Mouse (Mus musculus): Measurements from ENCODE around the gene Mlec. TPM values are rescaled to one million over a fixed set of nuclear protein-coding genes. Genes with fewer than 3 reads are reported as not detected.

The Mlec gene
- polyA plus RNA-seq, 1 experiment from 2014 or later = 21.0 TPM

DNA sequence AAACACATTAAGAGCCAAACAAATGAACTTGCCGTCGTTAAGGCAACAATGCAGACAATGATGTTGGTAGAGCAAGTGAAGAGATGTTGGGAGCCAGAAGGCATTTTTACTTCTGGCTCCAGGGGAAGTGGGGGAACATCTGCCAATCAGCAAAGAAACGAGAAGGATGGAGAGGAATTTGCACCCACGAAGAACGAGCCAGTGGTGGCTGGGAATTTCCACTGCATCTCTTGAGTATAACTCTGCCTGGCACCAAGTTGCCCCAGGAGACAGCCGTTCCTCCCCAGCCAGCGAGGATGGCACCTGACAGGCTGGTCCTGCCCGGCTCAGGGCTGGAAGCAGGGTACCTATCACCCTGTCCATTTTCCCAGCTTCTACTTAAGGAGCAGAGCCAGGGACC is 24.9 kb upstream of the Mlec start:
- Histone ChIP-seq H3K4me3 (replicated peaks; ENCODE audit: low read length) (no peak overlapping the region), H3K4me1 (replicated peaks; ENCODE audit: control insufficient read depth, insufficient read depth, low read length) (peaks cover 41% of the 10 kb centered on the region), H3K27ac (no peak overlapping the region), H3K4me2 (replicated peaks) (no peak overlapping the region), H3K36me3 (replicated peaks; ENCODE audit: control insufficient read depth, insufficient read depth) (no peaks in the 10 kb centered on the region), H3K27me3 (ENCODE audit: control insufficient read depth, insufficient read depth, low read length) (no peaks in the 10 kb centered on the region), H3K9ac (no peak overlapping the region), H3K9me3 (ENCODE audit: control insufficient read depth, low read length) (no peaks in the 10 kb centered on the region)
- ATAC-seq (ENCODE audit: low FRiP score) (no peak), DNase-seq (ENCODE audit: low spot score) (no peak)
- WGBS = 73% methylated on average over 8 of the region's 8 CpGs

DNA sequence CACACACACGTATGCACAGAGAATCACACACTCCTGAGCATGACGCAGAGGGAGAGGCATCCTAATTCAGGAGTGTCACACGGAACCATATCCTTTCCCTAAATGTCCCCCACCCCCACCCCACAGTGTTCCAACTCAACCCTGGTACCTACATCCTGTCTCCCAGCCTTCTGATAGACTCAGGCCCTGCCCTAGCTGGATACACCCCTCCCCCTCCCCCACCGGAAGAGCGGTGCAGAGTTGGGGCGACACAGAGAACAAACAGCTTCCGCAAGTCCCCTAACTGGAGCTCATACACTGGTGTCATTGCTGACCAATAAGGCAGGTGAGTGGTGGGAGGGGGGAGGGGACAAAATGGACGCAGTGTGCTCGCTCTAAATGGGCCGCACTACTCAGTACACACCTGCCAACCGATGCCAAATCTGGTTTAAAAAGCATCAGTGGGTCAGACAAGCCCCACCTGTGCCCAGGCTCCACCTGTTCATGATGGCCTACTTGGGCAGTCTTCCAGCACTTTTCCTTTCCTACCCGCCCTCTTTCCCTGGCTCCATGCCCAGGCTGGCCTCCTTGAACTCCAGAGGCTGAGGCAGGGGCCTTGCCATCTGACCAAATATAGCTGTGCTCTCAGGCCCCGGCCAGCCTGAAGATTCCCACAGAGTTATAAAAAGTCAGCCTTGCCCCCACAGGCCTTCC is 23.4 kb upstream of the Mlec start:
- H3K4me2 ChIP-seq (replicated peaks) = no peak overlapping the region
- H3K9ac ChIP-seq = no peak overlapping the region
- H3K4me3 ChIP-seq (replicated peaks; ENCODE audit: low read length) = no peak overlapping the region
- H3K36me3 ChIP-seq (replicated peaks; ENCODE audit: control insufficient read depth, insufficient read depth) = no peaks in the 10 kb centered on the region
- no peaks in the 10 kb centered on the region for H3K9me3 ChIP-seq (ENCODE audit: control insufficient read depth, low read length)
- 76% methylated on average over 13 of the region's 13 CpGs for WGBS
- H3K27ac ChIP-seq = no peak overlapping the region
- H3K4me1 ChIP-seq (replicated peaks; ENCODE audit: control insufficient read depth, insufficient read depth, low read length) = peaks cover 29% of the 10 kb centered on the region
- no peaks in the 10 kb centered on the region for H3K27me3 ChIP-seq (ENCODE audit: control insufficient read depth, insufficient read depth, low read length)
- ATAC-seq (ENCODE audit: low FRiP score) = no peak
- no peak for DNase-seq (ENCODE audit: low spot score)

DNA sequence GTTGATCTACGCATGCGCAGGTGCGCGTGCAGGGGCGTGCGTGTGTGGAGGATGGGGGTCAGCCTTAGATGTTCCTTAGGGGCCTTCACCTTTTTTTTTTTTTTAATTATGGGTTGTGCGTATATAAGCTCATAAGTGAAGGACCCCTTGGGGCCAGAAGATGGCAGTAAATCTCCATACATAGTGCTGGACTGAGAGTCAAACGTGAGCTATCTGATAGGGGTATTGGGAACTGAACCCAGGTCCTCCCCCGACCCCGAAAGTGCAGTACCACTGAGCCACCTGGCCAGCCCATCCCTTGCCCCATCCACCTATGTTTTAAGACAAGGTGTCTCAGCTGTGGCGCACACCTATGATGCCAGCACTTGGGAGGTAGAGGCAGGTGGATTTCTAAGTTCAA is 21.6 kb upstream of the Mlec start:
- no peak overlapping the region for H3K27ac ChIP-seq
- no peak overlapping the region for H3K4me3 ChIP-seq (replicated peaks; ENCODE audit: low read length)
- DNase-seq (ENCODE audit: low spot score) (no peak), ATAC-seq (ENCODE audit: low FRiP score) (no peak)
- no peak overlapping the region for H3K9ac ChIP-seq
- no peaks in the 10 kb centered on the region for H3K36me3 ChIP-seq (replicated peaks; ENCODE audit: control insufficient read depth, insufficient read depth)
- H3K9me3 ChIP-seq (ENCODE audit: control insufficient read depth, low read length) = no peaks in the 10 kb centered on the region
- H3K4me2 ChIP-seq (replicated peaks) = no peak overlapping the region
- peaks cover 12% of the 10 kb centered on the region for H3K4me1 ChIP-seq (replicated peaks; ENCODE audit: control insufficient read depth, insufficient read depth, low read length)
- H3K27me3 ChIP-seq (ENCODE audit: control insufficient read depth, insufficient read depth, low read length) = no peaks in the 10 kb centered on the region
- 91% methylated on average over 11 of the region's 11 CpGs for WGBS

DNA sequence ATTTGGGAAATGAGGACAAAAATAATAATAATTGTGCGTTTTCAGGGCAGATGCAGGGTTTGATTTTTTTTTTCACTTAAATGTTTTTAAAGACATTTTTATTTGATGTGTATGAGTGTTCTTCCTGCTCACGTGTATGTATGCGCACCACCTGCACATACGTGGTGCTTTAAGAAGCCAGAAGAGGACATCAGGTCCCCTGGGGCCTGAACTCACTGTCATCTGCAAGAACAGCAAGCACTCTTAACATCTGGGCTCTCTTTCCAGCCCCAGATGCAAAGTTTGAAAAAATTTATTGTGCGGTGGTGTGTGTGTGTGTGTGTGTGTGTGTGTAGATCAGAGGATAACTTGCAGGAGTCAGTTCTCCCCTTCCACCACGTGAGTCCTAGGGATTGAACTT is 19.9 kb upstream of the Mlec start:
- 0 out of 2 replicates have a peak, but pooled peaks cover 3% of the 10 kb centered on the region for H3K4me1 ChIP-seq (replicated peaks; ENCODE audit: control insufficient read depth, insufficient read depth, low read length)
- no peak overlapping the region for H3K9ac ChIP-seq
- no peaks in the 10 kb centered on the region for H3K27me3 ChIP-seq (ENCODE audit: control insufficient read depth, insufficient read depth, low read length)
- H3K9me3 ChIP-seq (ENCODE audit: control insufficient read depth, low read length) = no peaks in the 10 kb centered on the region
- no peaks in the 10 kb centered on the region for H3K36me3 ChIP-seq (replicated peaks; ENCODE audit: control insufficient read depth, insufficient read depth)
- no peak overlapping the region for H3K4me2 ChIP-seq (replicated peaks)
- ATAC-seq (ENCODE audit: low FRiP score) (no peak), DNase-seq (ENCODE audit: low spot score) (no peak)
- WGBS = 78% methylated on average over 6 of the region's 6 CpGs
- H3K4me3 ChIP-seq (replicated peaks; ENCODE audit: low read length) = no peak overlapping the region
- H3K27ac ChIP-seq = no peak overlapping the region

DNA sequence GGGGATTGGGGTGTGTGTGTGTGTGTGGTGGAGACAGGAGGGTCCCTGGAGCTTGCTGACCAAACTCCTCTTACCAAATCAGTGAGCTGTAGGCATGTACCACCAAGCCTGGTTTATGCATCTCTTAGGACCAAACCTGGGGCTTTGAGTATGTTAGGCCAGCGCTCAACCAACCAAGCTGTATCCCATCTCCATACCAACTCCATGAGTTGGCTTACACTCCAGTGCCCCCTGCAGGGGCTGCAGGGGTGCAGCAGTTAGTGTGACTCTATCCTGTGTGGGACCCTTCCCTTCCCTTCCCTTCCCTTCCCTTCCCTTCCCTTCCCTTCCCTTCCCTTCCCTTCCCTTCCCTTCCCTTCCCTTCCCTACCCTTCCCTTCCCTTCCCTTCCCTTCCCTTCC is 16.6 kb upstream of the Mlec start:
- Histone ChIP-seq H3K27ac (no peak overlapping the region), H3K4me3 (replicated peaks; ENCODE audit: low read length) (no peak overlapping the region), H3K4me2 (replicated peaks) (no peak overlapping the region), H3K36me3 (replicated peaks; ENCODE audit: control insufficient read depth, insufficient read depth) (no peaks in the 10 kb centered on the region), H3K9me3 (ENCODE audit: control insufficient read depth, low read length) (no peaks in the 10 kb centered on the region), H3K27me3 (ENCODE audit: control insufficient read depth, insufficient read depth, low read length) (no peaks in the 10 kb centered on the region), H3K4me1 (replicated peaks; ENCODE audit: control insufficient read depth, insufficient read depth, low read length) (no peaks in the 10 kb centered on the region), H3K9ac (no peak overlapping the region)
- WGBS = 89% methylated on average over 1 of the region's 1 CpGs
- ATAC-seq (ENCODE audit: low FRiP score) (no peak), DNase-seq (ENCODE audit: low spot score) (no peak)

DNA sequence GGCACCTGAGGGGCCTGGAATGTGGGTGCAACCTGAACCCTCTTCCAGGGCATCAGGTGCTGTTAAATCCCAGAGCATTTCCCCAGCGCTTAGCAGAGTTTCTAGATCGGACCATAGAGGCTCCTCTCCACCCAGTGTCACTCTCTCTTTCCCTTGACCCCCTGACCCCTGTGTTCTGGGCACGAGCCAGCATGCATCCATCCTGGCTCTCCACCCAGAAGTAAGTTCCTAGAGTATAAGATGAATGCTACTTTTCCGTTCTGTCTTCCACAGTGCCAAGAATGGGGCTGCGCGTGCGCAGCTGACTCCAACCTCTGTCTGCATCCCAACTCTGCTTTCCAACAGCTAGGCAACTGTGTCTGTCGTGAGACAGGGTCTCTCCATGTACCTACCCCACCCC is 12.2 kb upstream of the Mlec start:
- no peaks in the 10 kb centered on the region for H3K27me3 ChIP-seq (ENCODE audit: control insufficient read depth, insufficient read depth, low read length)
- H3K4me3 ChIP-seq (replicated peaks; ENCODE audit: low read length) = no peak overlapping the region
- ATAC-seq (ENCODE audit: low FRiP score) (no peak), DNase-seq (ENCODE audit: low spot score) (no peak)
- no peaks in the 10 kb centered on the region for H3K36me3 ChIP-seq (replicated peaks; ENCODE audit: control insufficient read depth, insufficient read depth)
- no peaks in the 10 kb centered on the region for H3K4me1 ChIP-seq (replicated peaks; ENCODE audit: control insufficient read depth, insufficient read depth, low read length)
- H3K9me3 ChIP-seq (ENCODE audit: control insufficient read depth, low read length) = no peaks in the 10 kb centered on the region
- H3K27ac ChIP-seq = no peak overlapping the region
- no peak overlapping the region for H3K9ac ChIP-seq
- no peak overlapping the region for H3K4me2 ChIP-seq (replicated peaks)
- 84% methylated on average over 8 of the region's 8 CpGs for WGBS

DNA sequence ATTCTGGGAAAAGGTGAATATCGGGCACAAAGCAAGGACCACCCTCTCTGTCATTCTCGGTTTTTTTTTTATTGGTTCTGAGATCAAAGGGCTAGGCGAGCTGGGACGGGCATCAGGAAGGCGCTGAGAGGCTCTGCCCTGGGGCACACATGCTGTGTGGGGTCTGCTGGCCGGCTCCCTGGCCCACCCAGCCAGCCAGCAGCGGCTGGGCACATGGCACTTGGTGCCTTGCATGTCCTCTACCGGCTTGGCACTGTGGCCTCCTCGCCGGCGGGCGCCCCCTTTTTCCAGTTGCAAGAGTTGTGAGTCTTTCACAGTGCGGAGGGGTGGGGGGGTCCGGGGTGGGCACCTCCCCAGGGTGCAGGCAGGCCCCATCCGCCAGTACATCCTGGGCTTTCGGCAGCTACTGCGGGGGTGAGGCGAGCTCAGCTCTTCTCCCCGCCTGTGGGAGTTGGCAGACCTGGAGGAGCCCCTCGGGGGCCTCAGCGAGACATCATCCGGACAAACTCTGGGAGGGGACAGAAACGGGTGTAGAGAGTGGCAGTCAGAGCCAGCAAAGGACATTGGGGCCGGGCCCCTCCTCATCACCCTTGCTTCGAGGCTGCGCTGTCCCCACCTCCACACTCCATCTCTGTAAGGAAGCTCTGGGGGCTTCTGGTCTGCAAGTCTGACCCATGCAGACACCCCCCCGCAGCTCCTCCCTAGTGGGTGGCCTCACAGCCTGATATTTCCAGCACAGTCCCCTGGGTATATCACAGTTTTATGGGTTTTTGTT is 10.8 kb upstream of the Mlec start:
- no peaks in the 10 kb centered on the region for H3K27me3 ChIP-seq (ENCODE audit: control insufficient read depth, insufficient read depth, low read length)
- 60% methylated on average over 27 of the region's 27 CpGs for WGBS
- no peak overlapping the region for H3K4me2 ChIP-seq (replicated peaks)
- no peaks in the 10 kb centered on the region for H3K36me3 ChIP-seq (replicated peaks; ENCODE audit: control insufficient read depth, insufficient read depth)
- H3K4me3 ChIP-seq (replicated peaks; ENCODE audit: low read length) = no peak overlapping the region
- no peak overlapping the region for H3K27ac ChIP-seq
- ATAC-seq (ENCODE audit: low FRiP score) (no peak), DNase-seq (ENCODE audit: low spot score) (no peak)
- H3K9ac ChIP-seq = no peak overlapping the region
- no peaks in the 10 kb centered on the region for H3K4me1 ChIP-seq (replicated peaks; ENCODE audit: control insufficient read depth, insufficient read depth, low read length)
- H3K9me3 ChIP-seq (ENCODE audit: control insufficient read depth, low read length) = no peaks in the 10 kb centered on the region

DNA sequence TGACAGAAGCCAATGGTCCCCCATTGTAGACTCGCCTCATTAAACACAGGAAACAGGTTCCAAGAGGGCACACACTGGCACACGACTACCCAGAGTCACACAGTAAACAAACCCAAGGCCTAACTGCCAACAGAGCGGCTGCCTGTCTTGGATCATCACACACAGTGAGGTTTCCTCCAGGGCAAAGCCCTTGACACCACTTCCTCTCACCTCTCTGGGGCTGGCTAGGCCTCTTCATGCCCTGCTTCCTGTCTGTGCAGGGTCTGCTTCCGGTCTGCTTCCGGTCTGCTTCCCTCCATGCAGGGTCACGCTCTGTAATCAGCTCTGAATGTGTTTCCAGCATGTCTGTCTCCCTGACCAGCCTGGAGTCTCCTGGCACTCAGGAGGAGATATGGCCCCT is 9.4 kb upstream of the Mlec start:
- no peak overlapping the region for H3K27ac ChIP-seq
- no peaks in the 10 kb centered on the region for H3K4me1 ChIP-seq (replicated peaks; ENCODE audit: control insufficient read depth, insufficient read depth, low read length)
- H3K27me3 ChIP-seq (ENCODE audit: control insufficient read depth, insufficient read depth, low read length) = no peaks in the 10 kb centered on the region
- no peak overlapping the region for H3K4me3 ChIP-seq (replicated peaks; ENCODE audit: low read length)
- DNase-seq (ENCODE audit: low spot score) (no peak), ATAC-seq (ENCODE audit: low FRiP score) (no peak)
- no peak overlapping the region for H3K9ac ChIP-seq
- WGBS = 76% methylated on average over 6 of the region's 6 CpGs
- no peak overlapping the region for H3K4me2 ChIP-seq (replicated peaks)
- H3K36me3 ChIP-seq (replicated peaks; ENCODE audit: control insufficient read depth, insufficient read depth) = no peaks in the 10 kb centered on the region
- no peaks in the 10 kb centered on the region for H3K9me3 ChIP-seq (ENCODE audit: control insufficient read depth, low read length)

DNA sequence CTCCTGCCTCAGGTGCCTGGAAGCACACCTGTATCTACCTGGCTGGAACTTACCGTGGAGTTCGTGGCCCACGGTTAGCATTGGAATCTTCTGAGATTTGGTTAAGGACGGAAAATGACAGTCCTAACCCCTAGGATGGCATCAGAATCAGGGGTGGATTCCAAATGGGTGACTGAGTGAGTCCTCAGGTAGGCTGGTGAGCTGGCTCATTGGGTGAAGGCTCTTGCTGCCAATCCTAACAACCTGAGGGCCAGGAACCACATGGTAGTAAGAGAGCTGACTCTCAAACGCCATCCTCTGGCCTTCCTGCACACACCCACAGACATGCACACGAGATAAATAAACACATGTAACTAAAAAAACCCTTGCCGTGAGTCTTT is 8.8 kb upstream of the Mlec start:
- H3K9ac ChIP-seq = no peak overlapping the region
- H3K4me2 ChIP-seq (replicated peaks) = no peak overlapping the region
- ATAC-seq (ENCODE audit: low FRiP score) = no peak
- no peak for DNase-seq (ENCODE audit: low spot score)
- no peaks in the 10 kb centered on the region for H3K9me3 ChIP-seq (ENCODE audit: control insufficient read depth, low read length)
- no peak overlapping the region for H3K4me3 ChIP-seq (replicated peaks; ENCODE audit: low read length)
- no peaks in the 10 kb centered on the region for H3K36me3 ChIP-seq (replicated peaks; ENCODE audit: control insufficient read depth, insufficient read depth)
- H3K27ac ChIP-seq = no peak overlapping the region
- no peaks in the 10 kb centered on the region for H3K27me3 ChIP-seq (ENCODE audit: control insufficient read depth, insufficient read depth, low read length)
- no peaks in the 10 kb centered on the region for H3K4me1 ChIP-seq (replicated peaks; ENCODE audit: control insufficient read depth, insufficient read depth, low read length)
- 83% methylated on average over 7 of the region's 7 CpGs for WGBS
